Mouse (Mus musculus) testis, adult 2 months (tissue): ENCODE measurements at regions not wholly inside any gene's neighbourhood (a gene's known extent, or its start where the extent isn't known, plus 50 kb on each side); places are given as distances from the start of the nearest gene placed in this dataset.

Experiments
- CTCF ChIP-seq: fragments of 200-500 bp; IDR thresholded peaks from 2 replicates; pipeline ENCODE4 v1.5.1; 2012; ENCODE audit warnings: low read depth, mild to moderate bottlenecking, inconsistent platforms, low read length, moderate library complexity; ENCODE audit not compliant: control insufficient read depth, insufficient read depth, insufficient replicate concordance
- POLR2A ChIP-seq: fragments of 200-500 bp; IDR thresholded peaks from 2 replicates; pipeline ENCODE4 v1.6.1; 2012; ENCODE audit warnings: low read depth, mild to moderate bottlenecking, inconsistent platforms, low read length, moderate library complexity; ENCODE audit not compliant: control insufficient read depth

- TF ChIP-seq POLR2A (no peak), CTCF (no peak)
Measured at GRCm38 (mm10) chr12:77696662-77697061, 458.7 kb downstream of the Fut8 start.
